Mouse (Mus musculus): ENCODE measurements around the gene Edf1.

The Edf1 gene

GRCm38 (mm10) chr2:25582466-25583119 lies 24.9 kb downstream of the Edf1 start:
- no peak for DNase-seq (ENCODE audit: low spot score)

- DNase-seq (ENCODE audit: low spot score) = no peak
Observed at GRCm38 (mm10) chr2:25583120-25583481, 25.5 kb downstream of the Edf1 start.

GRCm38 (mm10) chr2:25583571-25583970 lies 25.9 kb downstream of the Edf1 start:
- DNase-seq (ENCODE audit: low spot score) = no peak

GRCm38 (mm10) chr2:25584152-25584551 lies 26.5 kb downstream of the Edf1 start:
- DNase-seq (ENCODE audit: low spot score) = no peak

- DNase-seq (ENCODE audit: low spot score) = no peak
Observed at GRCm38 (mm10) chr2:25584856-25585255, 27.2 kb downstream of the Edf1 start.

GRCm38 (mm10) chr2:25585601-25586000 lies 28.0 kb downstream of the Edf1 start:
- no peak for DNase-seq (ENCODE audit: low spot score)

- no peak for DNase-seq (ENCODE audit: low spot score)
Observed at GRCm38 (mm10) chr2:25587290-25587689, 29.6 kb downstream of the Edf1 start.

GRCm38 (mm10) chr2:25588227-25588907 lies 30.7 kb downstream of the Edf1 start:
- DNase-seq (ENCODE audit: low spot score) = no peak

GRCm38 (mm10) chr2:25591863-25592262 lies 34.2 kb downstream of the Edf1 start:
- no peak for DNase-seq (ENCODE audit: low spot score)

- no peak for DNase-seq (ENCODE audit: low spot score)
Observed at GRCm38 (mm10) chr2:25596765-25597510, 39.3 kb downstream of the Edf1 start.

GRCm38 (mm10) chr2:25598749-25599148 lies 41.1 kb downstream of the Edf1 start:
- no peak for DNase-seq (ENCODE audit: low spot score)

- no peak for DNase-seq (ENCODE audit: low spot score)
Observed at GRCm38 (mm10) chr2:25600037-25600436, 42.4 kb downstream of the Edf1 start.

GRCm38 (mm10) chr2:25602526-25602925 lies 44.9 kb downstream of the Edf1 start:
- DNase-seq (ENCODE audit: low spot score) = no peak

- DNase-seq (ENCODE audit: low spot score) = peak; percentile 83
Observed at GRCm38 (mm10) chr2:25607761-25608622, 50.3 kb downstream of the Edf1 start, which contains the start of gene Rabl6. Gene Rabl6, minus strand, starts transcription at chr2:25608521.

- no peak for DNase-seq (ENCODE audit: low spot score)
Observed at GRCm38 (mm10) chr2:25608671-25609070, 51.0 kb downstream of the Edf1 start.
